Mouse (Mus musculus) midbrain, embryonic 11.5 days (tissue): ENCODE measurements around the gene Nmrk1. TPM values are rescaled to one million over a fixed set of nuclear protein-coding genes. Genes with fewer than 3 reads are reported as not detected.

ENCODE experiments used
- ATAC-seq: fragments of 200-750 bp; cut with Nextera tagmentation; 2 replicates; pipeline ENCODE4 v1.8.0; 2017; ENCODE audit warnings: moderate TSS enrichment, moderate library complexity; ENCODE audit not compliant: low FRiP score
- DNase-seq: peaks from one replicate; pipeline ENCODE4 v3.0.0; 2015; ENCODE audit warnings: low spot score; ENCODE audit errors: missing footprints
- H3K27ac ChIP-seq: fragments of 300-500 bp; sonication (generic); 2 replicates; pipeline ENCODE4 v1.5.1; 2014; ENCODE audit warnings: low read depth, low read length
- H3K27me3 ChIP-seq: fragments of 300-500 bp; sonication (generic); 2 replicates; pipeline ENCODE4 v1.6.1; 2014; ENCODE audit warnings: mild to moderate bottlenecking, low read length, moderate library complexity, mixed read lengths; ENCODE audit not compliant: control insufficient read depth, insufficient read depth
- H3K36me3 ChIP-seq: fragments of 300-500 bp; sonication (generic); 2 replicates; pipeline ENCODE4 v1.6.1; 2014; ENCODE audit warnings: mild to moderate bottlenecking, low read length, moderate library complexity, mixed read lengths; ENCODE audit not compliant: control insufficient read depth, insufficient read depth
- H3K4me1 ChIP-seq: fragments of 300-500 bp; sonication (generic); 2 replicates; pipeline ENCODE4 v1.6.1; 2014; ENCODE audit warnings: low read length; ENCODE audit not compliant: control insufficient read depth, insufficient read depth
- H3K4me2 ChIP-seq: fragments of 300-500 bp; sonication (generic); 2 replicates; pipeline ENCODE4 v1.6.1; 2014; ENCODE audit warnings: mild to moderate bottlenecking, moderate library complexity
- H3K4me3 ChIP-seq: fragments of 300-500 bp; sonication (generic); 2 replicates; pipeline ENCODE4 v1.5.1; 2014; ENCODE audit warnings: low read depth, low read length
- H3K9ac ChIP-seq: fragments of 300-500 bp; sonication (generic); 2 replicates; pipeline ENCODE4 v1.6.1; 2014; ENCODE audit warnings: low read length
- H3K9me3 ChIP-seq: fragments of 300-500 bp; sonication (generic); 2 replicates; pipeline ENCODE4 v1.6.1; 2016; ENCODE audit warnings: low read length; ENCODE audit not compliant: control insufficient read depth
- WGBS: fragments of 180-500 bp; shearing (Covaris S2); extraction: QIAGEN DNeasy Blood & Tissue Kit; methylation state at CpG from one replicate; pipeline ENCODE4 v1.1.7; 2014; 5-methylcytosine and 5-hydroxymethylcytosine counted together
- polyA plus RNA-seq: library from polyadenylated mRNA; unstranded; fragments of >200 nt; fragmentation: Nextera tagmentation; extraction: Ambion mirVana; gene quantifications from 2 replicates; pipeline ENCODE4 v1.2.1, GENCODE M21; 2014

Gene Nmrk1
- polyA plus RNA-seq, 1 experiment from 2014 or later = 4.9 TPM

- Histone ChIP-seq H3K9ac (no peak overlapping the region), H3K4me2 (no peak overlapping the region), H3K36me3 (no peaks in the 10 kb centered on the region), H3K27ac (no peak overlapping the region), H3K9me3 (no peaks in the 10 kb centered on the region), H3K4me3 (no peak overlapping the region), H3K27me3 (no peaks in the 10 kb centered on the region), H3K4me1 (peaks cover 4% of the 10 kb centered on the region; the same call in 1 of the 2 replicates)
- DNase-seq = peak; percentile 72
- no peak for ATAC-seq
- 52% methylated on average over 5 of the region's 5 CpGs for WGBS
Measured at GRCm38 (mm10) chr19:18590234-18590633, 41.5 kb upstream of the Nmrk1 start.

GRCm38 (mm10) chr19:18590942-18591354 is 40.8 kb upstream of the Nmrk1 start:
- no peak overlapping the region for H3K27ac ChIP-seq
- no peaks in the 10 kb centered on the region for H3K9me3 ChIP-seq
- H3K4me2 ChIP-seq = no peak overlapping the region
- ATAC-seq (no peak), DNase-seq (peak; percentile 81)
- 55% methylated on average over 5 of the region's 5 CpGs for WGBS
- no peaks in the 10 kb centered on the region for H3K27me3 ChIP-seq
- H3K4me1 ChIP-seq = peaks cover 4% of the 10 kb centered on the region; the same call in 1 of the 2 replicates
- no peaks in the 10 kb centered on the region for H3K36me3 ChIP-seq
- H3K9ac ChIP-seq = no peak overlapping the region
- H3K4me3 ChIP-seq = no peak overlapping the region

- Histone ChIP-seq H3K4me1 (peaks cover 4% of the 10 kb centered on the region; the same call in 1 of the 2 replicates), H3K4me2 (no peak overlapping the region), H3K27ac (no peak overlapping the region), H3K27me3 (no peaks in the 10 kb centered on the region), H3K9me3 (no peaks in the 10 kb centered on the region), H3K9ac (no peak overlapping the region), H3K4me3 (no peak overlapping the region), H3K36me3 (no peaks in the 10 kb centered on the region)
- ATAC-seq = no peak
- DNase-seq = peak; percentile 76
- 73% methylated on average over 6 of the region's 6 CpGs for whole genome bisulfite sequencing
Measured at GRCm38 (mm10) chr19:18592919-18593318, 38.8 kb upstream of the Nmrk1 start.

GRCm38 (mm10) chr19:18593722-18594121 is 38.0 kb upstream of the Nmrk1 start:
- no peaks in the 10 kb centered on the region for H3K36me3 ChIP-seq

GRCm38 (mm10) chr19:18596876-18597275 is 34.9 kb upstream of the Nmrk1 start:
- WGBS = 92% methylated on average over 5 of the region's 5 CpGs
- Histone ChIP-seq H3K9me3 (no peaks in the 10 kb centered on the region), H3K27me3 (no peaks in the 10 kb centered on the region), H3K4me1 (no peaks in the 10 kb centered on the region), H3K4me3 (no peak overlapping the region), H3K9ac (no peak overlapping the region), H3K36me3 (no peaks in the 10 kb centered on the region), H3K27ac (no peak overlapping the region), H3K4me2 (no peak overlapping the region)
- DNase-seq = peak; percentile 61
- ATAC-seq = no peak

More at GRCm38 (mm10) chr19:18593722-18594121, 38.0 kb upstream of the Nmrk1 start:
- no peak overlapping the region for H3K9ac ChIP-seq
- no peaks in the 10 kb centered on the region for H3K9me3 ChIP-seq
- no peak overlapping the region for H3K4me2 ChIP-seq
- DNase-seq (peak; percentile 72), ATAC-seq (no peak)
- peaks cover 4% of the 10 kb centered on the region; the same call in 1 of the 2 replicates for H3K4me1 ChIP-seq
- H3K4me3 ChIP-seq = no peak overlapping the region
- no peak overlapping the region for H3K27ac ChIP-seq
- 88% methylated on average over 10 of the region's 10 CpGs for WGBS
- no peaks in the 10 kb centered on the region for H3K27me3 ChIP-seq

GRCm38 (mm10) chr19:18597772-18598171 is 34.0 kb upstream of the Nmrk1 start:
- Histone ChIP-seq H3K9me3 (no peaks in the 10 kb centered on the region), H3K36me3 (no peaks in the 10 kb centered on the region), H3K4me2 (no peak overlapping the region), H3K9ac (no peak overlapping the region), H3K4me3 (no peak overlapping the region), H3K27ac (no peak overlapping the region), H3K27me3 (no peaks in the 10 kb centered on the region), H3K4me1 (no peaks in the 10 kb centered on the region)
- 90% methylated on average over 6 of the region's 6 CpGs for WGBS
- DNase-seq (no peak), ATAC-seq (no peak)

- H3K9me3 ChIP-seq = no peaks in the 10 kb centered on the region
- no peak overlapping the region for H3K4me3 ChIP-seq
- ATAC-seq (no peak), DNase-seq (peak; percentile 37)
- no peaks in the 10 kb centered on the region for H3K4me1 ChIP-seq
- no peaks in the 10 kb centered on the region for H3K36me3 ChIP-seq
- H3K9ac ChIP-seq = no peak overlapping the region
- no peaks in the 10 kb centered on the region for H3K27me3 ChIP-seq
- 91% methylated on average over 3 of the region's 3 CpGs for WGBS
- H3K4me2 ChIP-seq = no peak overlapping the region
- H3K27ac ChIP-seq = no peak overlapping the region
Measured at GRCm38 (mm10) chr19:18598265-18598926, 33.4 kb upstream of the Nmrk1 start.

- no peaks in the 10 kb centered on the region for H3K4me1 ChIP-seq
- DNase-seq = no peak
- ATAC-seq = no peak
- no peak overlapping the region for H3K27ac ChIP-seq
- WGBS = 79% methylated on average over 8 of the region's 8 CpGs
- H3K4me2 ChIP-seq = no peak overlapping the region
- H3K9me3 ChIP-seq = no peaks in the 10 kb centered on the region
- no peak overlapping the region for H3K4me3 ChIP-seq
- H3K36me3 ChIP-seq = no peaks in the 10 kb centered on the region
- no peaks in the 10 kb centered on the region for H3K27me3 ChIP-seq
- H3K9ac ChIP-seq = no peak overlapping the region
Measured at GRCm38 (mm10) chr19:18599051-18599450, 32.7 kb upstream of the Nmrk1 start.

GRCm38 (mm10) chr19:18599650-18600049 is 32.1 kb upstream of the Nmrk1 start:
- Histone ChIP-seq H3K4me2 (no peak overlapping the region), H3K4me3 (no peak overlapping the region), H3K36me3 (no peaks in the 10 kb centered on the region), H3K27ac (no peak overlapping the region), H3K9ac (no peak overlapping the region), H3K9me3 (no peaks in the 10 kb centered on the region), H3K27me3 (no peaks in the 10 kb centered on the region), H3K4me1 (no peaks in the 10 kb centered on the region)
- DNase-seq (peak; percentile 35), ATAC-seq (no peak)
- 86% methylated on average over 5 of the region's 5 CpGs for WGBS
